Mouse (Mus musculus): ENCODE results near the gene Kctd11. TPM values are rescaled to one million over a fixed set of nuclear protein-coding genes. Genes with fewer than 3 reads are reported as not detected.

Gene Kctd11
- total RNA-seq, 2 experiments from 2014 or later = 1.3 to 1.7 TPM

DNA sequence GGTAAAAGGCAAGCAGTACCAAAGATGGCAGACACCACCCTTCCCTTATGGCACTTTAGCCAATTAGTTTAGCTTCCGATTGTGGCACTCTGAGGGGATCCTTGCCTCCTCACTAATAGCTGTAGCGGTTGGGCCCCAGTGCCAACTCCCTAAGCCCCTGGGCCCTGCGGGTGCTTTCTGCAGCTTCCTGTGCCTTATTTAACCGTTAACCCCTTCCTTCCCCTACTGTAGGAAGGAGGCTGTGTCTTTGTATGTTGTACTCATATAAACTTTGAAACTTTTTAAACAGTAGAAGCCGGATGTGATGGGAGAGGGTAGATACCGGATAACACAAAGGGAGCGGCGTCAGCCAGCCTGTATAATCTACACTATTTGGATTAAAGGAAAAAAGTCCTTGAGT, 30.5 kb downstream of the Kctd11 start:
- intact Hi-C loops (cut with DNase I) = no loop called here
- no peak for DNase-seq
- Histone ChIP-seq H3K4me3 (no peak overlapping the region), H3K27ac (no peak overlapping the region)
- TF ChIP-seq CTCF (IDR thresholded peaks at IDR 0.05) = no peak

DNA sequence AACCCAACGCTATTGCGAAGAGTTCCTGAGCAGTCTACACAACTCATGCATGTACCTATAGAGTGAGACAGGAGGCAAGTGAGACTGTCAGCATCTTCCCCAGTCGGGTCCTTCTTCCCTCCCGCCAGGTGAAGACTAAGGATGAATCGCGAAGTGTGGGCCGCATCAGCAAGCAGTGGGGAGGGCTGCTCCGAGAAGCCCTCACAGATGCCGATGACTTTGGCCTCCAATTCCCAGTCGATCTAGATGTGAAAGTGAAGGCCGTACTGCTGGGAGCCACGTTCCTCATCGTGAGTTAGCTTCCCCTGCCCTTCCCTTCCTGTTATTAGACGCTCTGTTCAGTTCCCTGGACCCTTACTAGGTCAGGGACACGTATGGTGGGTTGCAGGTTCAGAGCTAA, 31.3 kb downstream of the Kctd11 start:
- TF ChIP-seq CTCF (IDR thresholded peaks at IDR 0.05) = no peak
- DNase-seq = no peak
- intact Hi-C loops (cut with DNase I) = no loop called here
- peak overlapping the region; percentile 59; the same call in 1 of the 2 replicates for H3K27ac ChIP-seq
- H3K4me3 ChIP-seq = 0 out of 2 replicates have a peak overlapping the region, but pooled peaks have one; percentile 19

DNA sequence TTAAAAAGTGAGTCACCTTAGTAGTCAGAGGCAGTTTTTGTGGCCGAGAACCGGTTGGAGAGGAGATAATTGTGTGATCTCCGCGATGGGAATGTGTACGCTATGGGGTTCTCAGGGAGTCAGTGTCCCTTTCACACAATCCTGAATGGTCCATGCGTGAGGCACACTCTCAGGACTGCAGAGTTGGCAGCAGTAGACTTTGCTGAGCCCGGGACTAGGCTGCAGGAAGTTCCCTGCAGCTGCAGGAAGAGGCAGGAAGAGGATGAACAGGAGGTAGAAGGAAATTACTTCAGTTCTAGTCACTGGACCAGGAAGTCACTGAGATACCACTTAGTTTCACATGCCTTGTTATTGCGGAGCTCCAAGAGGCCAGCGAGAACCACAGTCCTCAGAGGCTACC, 32.1 kb downstream of the Kctd11 start:
- TF ChIP-seq CTCF (IDR thresholded peaks at IDR 0.05) = no peak
- Histone ChIP-seq H3K4me3 (peak overlapping the region; percentile 17; the same call in 1 of the 2 replicates), H3K27ac (peak overlapping the region; percentile 59; the same call in 1 of the 2 replicates)
- intact Hi-C loops (cut with DNase I) = no loop called here
- DNase-seq = no peak

DNA sequence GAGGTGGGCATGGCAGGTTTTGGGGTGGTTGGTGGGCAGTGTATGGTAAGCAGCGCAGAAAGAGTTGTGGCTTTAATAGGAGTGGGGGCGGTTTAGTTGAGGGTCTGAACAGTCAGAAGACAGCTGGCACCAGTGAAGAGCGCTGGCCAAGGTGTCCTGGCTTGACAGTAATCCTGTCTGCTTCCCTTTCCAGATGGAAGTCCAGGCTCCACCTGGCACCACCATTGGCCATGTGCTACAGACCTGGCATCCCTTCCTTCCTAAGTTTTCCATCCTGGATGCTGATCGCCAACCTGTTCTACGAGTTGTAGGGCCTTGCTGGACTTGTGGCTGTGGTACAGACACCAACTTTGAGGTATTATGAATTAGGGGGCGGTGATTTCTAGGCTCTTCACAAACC, 33.2 kb downstream of the Kctd11 start:
- Histone ChIP-seq H3K27ac (0 out of 2 replicates have a peak overlapping the region, but pooled peaks have one; percentile 91), H3K4me3 (peak overlapping the region; percentile 97; the same call in 1 of the 2 replicates)
- DNase-seq = no peak
- intact Hi-C loops (cut with DNase I) = no loop called here
- no peak for TF ChIP-seq CTCF (IDR thresholded peaks at IDR 0.05)

DNA sequence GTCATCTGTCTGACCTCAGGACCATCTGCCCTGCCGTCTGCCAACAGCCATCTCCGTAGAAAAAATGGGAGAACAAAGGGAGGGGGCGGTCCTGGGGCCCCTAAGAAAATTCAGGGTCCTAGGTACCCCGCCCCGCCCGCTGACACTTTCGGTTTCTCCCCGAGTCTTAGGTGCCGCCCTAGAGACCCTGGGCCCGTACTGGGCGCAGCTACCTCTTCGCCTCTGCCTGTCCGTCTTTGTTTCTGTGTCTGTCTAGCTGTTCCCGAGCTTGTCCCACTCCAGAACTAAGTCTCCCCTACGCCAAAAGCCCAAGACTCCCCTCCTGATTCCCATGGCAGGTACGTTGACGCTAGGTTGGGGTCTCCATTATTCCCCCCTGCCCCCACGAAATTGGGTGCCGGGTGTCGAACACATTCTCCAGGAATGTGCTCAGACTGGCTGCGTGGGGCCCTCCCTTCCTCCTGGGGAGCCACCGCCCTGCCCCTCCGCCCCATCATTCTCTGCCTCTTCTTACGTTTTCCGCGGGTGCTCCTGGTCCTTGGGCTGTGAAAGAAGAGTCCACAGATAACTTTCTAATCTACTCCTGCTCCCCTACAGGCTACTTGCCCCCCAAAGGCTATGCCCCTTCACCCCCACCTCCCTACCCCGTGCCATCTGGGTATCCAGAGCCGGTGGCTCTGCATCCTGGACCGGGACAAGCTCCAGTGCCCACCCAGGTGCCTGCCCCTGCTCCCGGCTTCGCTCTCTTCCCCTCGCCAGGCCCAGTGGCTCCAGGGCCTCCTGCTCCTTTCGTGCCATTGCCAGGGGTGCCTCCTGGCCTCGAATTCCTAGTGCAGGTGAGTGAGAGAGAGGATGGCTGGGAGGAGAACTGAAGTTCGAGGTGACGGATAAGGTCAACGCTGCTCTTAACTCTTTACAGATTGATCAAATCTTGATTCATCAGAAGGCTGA, 34.2 kb downstream of the Kctd11 start:
- intact Hi-C loops (cut with DNase I) = loop anchor here (2.0 kb wide), 1 partner anchor 88 kb away; the partner anchor contains the start of gene Polr2a
- Histone ChIP-seq H3K4me3 (peak overlapping the region; percentile 97), H3K27ac (peak overlapping the region; percentile 91)
- no peak for TF ChIP-seq CTCF (IDR thresholded peaks at IDR 0.05)
- peak; percentile 55 for DNase-seq

DNA sequence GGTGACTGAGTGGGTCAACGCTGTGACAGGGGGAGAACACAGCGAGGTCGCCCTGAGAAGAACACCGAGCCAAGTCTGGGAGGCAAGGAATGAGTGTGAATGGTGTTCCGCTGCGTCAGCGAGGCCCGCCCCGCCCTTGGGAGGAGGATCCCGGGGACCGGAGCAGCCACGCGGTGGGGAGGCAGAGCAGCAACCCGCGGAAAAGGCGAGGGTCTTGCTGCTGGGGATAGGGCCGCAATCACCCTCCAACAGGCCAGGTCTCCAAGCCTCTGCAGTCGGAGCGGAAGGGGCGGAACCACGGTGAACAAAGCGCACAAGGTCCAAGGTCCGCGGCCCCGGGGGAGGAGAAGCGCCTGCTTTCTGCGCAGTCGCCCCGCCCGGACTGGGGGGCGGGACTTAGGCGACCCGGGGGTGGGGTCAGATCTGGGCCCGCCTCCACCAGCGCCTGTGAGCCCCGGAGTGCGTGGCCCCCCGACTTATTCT, 35.0 kb downstream of the Kctd11 start, which contains the start of gene Plscr3:
Gene Plscr3, plus strand, starts transcription at position 179 of the 483 bp plus-strand sequence.
- Histone ChIP-seq H3K4me3 (peak within 1 kb of the TSS; percentile 97), H3K27ac (peak within 1 kb of the TSS; percentile 91)
- intact Hi-C loops (cut with DNase I) = loop anchor here (2.0 kb wide), 1 partner anchor 87 kb away; the partner anchor contains the start of gene Polr2a
- DNase-seq = peak; percentile 94
- TF ChIP-seq CTCF (IDR thresholded peaks at IDR 0.05) = no peak

DNA sequence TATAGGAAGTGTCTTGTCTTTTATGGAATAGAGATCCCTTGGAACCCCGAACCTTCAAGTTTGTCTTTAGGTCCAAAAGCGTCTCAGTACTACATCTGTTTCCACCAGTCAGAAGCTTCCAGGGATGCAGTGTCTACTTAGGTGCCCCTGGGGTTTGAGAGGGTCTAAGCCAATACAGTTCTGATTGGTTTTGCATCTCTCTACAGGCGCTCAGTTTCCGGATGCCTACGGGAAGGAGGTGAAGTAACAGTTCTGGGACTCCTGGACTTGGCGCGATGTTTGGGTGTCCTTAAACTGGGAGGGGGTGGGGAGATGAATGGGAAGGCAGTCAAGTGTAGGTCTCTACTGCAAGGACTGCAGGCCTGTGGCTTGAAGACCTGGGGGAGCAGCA, 42.5 kb downstream of the Kctd11 start:
- intact Hi-C loops (cut with DNase I) = no loop called here
- no peak for TF ChIP-seq CTCF (IDR thresholded peaks at IDR 0.05)
- Histone ChIP-seq H3K27ac (peak overlapping the region; percentile 98), H3K4me3 (peak overlapping the region; percentile 94)
- DNase-seq = peak; percentile 49

DNA sequence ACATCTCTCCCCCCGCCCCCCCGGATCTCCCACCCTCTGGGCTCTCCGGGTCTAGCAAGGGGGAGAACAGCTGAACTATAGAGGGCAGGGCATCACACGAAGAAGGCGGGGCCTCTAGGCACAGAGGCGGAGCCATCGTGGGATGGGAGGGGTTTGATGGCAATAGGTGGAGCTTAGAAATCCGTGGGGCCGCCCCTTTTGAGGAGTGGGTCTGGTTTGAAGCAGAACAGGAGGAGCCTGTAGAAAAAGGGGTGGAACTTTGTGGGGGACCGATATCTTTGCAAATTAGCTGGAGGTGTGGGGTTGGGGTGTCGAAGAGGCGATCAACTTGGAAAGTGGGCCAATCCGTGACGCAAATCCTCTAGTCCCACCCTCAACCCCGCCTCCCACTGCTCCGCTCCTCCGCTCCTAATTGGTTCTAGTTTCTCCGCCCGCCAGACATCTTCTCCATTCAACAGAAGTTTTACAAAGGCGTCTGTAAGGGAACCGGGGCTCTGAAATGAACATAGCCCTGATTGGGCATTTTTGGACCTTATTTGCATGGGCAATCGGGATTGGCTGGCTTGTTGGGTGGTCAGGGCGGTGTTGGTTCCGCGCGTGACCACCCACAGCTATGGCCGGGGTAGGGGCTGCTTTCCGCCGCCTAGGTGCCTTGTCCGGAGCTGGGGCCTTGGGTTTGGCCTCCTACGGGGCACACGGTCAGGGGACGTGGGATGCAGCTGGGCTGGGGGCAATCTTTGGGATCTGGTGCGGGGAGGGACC, 43.1 kb downstream of the Kctd11 start, which contains the start of gene Tmem256:
Gene Tmem256, plus strand, starts transcription at position 563 of the 762 bp plus-strand sequence.
- intact Hi-C loops (cut with DNase I) = loop anchor here (2.0 kb wide), 1 partner anchor 33 kb away; the partner anchor contains the start of gene Tmem102

DNA sequence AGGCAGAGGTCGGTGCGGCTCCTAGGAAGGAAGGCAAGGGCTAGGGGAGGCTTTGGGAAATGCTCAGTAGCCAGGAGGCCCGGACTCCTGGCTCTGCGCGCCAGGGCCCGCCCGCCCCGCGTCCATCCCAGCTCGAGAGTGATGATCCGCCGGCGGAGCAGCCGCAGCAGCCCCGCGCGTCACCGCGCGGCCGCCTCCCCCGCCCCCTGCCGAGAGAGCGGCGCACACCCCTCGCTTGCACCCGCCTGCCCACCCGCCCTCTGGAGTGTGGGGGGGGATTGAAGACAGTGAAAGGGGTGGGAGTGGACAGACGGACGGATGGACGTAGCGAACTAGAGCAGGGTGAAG, 43.6 kb downstream of the Kctd11 start, which contains the start of gene Nlgn2:
Gene Nlgn2, minus strand, starts transcription at position 181 of the 348 bp plus-strand sequence.
- intact Hi-C loops (cut with DNase I) = loop anchor here (2.0 kb wide), 1 partner anchor 33 kb away; the partner anchor contains the start of gene Tmem102
- no peak for DNase-seq

More for the DNA sequence above, 43.1 kb downstream of the Kctd11 start, which contains the start of gene Tmem256:
- peak within 1 kb of the TSS; percentile 98 for H3K27ac ChIP-seq
- H3K4me3 ChIP-seq = peak within 1 kb of the TSS; percentile 94
- TF ChIP-seq CTCF (IDR thresholded peaks at IDR 0.05) = no peak
- DNase-seq = peak; percentile 95

DNA sequence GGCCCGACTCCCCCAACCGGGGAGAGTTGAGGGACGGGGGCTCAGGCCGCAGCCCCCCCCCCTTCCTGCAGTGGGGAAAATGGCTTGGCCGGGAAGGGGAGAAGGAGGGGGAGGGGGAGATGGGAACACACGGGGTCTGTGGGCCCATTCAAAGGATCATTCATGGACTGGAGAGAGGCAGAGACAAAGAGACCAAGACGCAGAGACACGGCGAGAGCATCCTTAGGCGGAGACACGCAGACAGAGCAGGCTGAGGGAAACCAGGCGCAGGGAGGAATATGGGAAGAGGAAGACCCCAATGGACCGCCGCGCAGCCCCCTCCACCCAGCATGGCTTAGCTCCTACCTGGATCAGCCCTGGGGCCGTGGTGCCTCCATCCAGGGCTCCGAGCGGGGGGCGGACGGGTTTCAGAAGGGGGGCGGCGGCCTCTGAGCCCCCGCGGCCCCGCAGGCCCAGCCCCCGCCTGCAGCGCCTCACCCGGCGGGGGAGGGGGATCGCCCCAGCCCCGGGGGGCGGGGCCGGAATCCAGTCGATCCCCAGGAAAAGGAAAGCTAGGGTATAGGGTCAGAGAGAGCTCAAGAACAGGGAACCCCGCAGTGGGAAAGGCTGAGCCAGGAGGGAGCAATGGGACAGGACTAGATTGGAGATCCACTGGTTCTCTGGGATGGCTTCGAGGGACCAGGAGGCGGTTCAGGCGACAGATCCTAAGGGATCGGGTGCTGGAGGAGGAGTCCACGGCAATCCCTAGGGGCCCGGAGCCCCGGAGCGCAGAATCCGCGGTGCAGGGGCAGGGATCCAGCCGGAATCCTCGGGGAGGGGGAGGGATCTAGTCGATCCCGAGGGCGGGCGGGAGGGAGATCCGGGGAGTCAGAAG, 44.3 kb downstream of the Kctd11 start:
- no peak for TF ChIP-seq CTCF (IDR thresholded peaks at IDR 0.05)
- Histone ChIP-seq H3K4me3 (peak overlapping the region; percentile 94), H3K27ac (peak overlapping the region; percentile 98)
- intact Hi-C loops (cut with DNase I) = loop anchor here (2.0 kb wide), 1 partner anchor 32 kb away; the partner anchor contains the start of gene Tmem102
- peak; percentile 66 for DNase-seq

More for the DNA sequence above, 43.6 kb downstream of the Kctd11 start, which contains the start of gene Nlgn2:
- peak; percentile 26 for TF ChIP-seq CTCF (IDR thresholded peaks at IDR 0.05)
- Histone ChIP-seq H3K4me3 (peak within 1 kb of the TSS; percentile 94), H3K27ac (peak within 1 kb of the TSS; percentile 98)

DNA sequence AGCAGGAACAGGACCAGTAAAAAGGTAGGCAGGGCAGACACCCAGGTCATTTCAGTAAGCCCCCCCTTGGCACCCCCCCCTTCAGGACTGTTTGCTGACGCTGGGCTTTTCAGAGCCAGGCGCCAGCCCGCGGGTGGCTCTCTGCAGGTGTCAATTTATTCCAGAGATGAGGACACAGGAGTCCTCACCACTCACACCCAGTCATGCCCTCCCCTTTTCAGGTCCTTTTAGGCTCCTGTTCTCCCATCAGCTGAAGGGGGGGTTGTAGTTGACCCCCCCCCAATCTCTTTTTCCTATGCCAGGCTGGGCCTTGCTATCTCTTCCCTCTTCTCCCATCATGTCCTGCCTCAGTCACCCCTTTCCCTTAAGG, 45.3 kb downstream of the Kctd11 start:
- no peak for DNase-seq
- TF ChIP-seq CTCF (IDR thresholded peaks at IDR 0.05) = no peak
- no peak overlapping the region for H3K4me3 ChIP-seq
- no peak overlapping the region for H3K27ac ChIP-seq
- intact Hi-C loops (cut with DNase I) = loop anchor here (2.0 kb wide), 1 partner anchor 31 kb away; the partner anchor contains the start of gene Tmem102
